Mouse (Mus musculus): Measurements from ENCODE around the gene Kcnn1.

DNA sequence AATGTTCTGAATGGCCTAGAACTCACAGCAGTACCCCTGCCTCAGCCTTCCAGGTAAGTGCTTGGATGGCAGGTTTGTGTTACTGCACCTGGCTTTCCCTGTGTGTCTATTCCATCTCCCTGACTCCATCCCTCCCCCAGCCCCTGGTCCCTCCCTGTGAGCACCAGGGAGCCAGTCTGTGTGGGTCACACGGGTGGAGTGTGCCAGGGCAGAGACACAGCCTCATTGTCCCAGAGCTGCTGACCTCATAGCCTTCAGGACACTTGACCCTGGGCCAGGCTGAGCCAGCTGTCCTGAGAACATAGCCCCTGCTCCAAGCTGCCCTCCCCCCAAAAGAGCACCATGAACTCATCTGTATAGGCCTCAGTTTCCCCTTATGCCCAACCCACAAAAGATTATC, 55.8 kb downstream of the Kcnn1 start:
- TF ChIP-seq CTCF (IDR thresholded peaks at IDR 0.05; ENCODE audit: low read depth, low read length) = no peak
- no peak for TF ChIP-seq POLR2A (IDR thresholded peaks at IDR 0.05; ENCODE audit: extremely low read depth, insufficient read depth, low read length)
